Mouse (Mus musculus) hindbrain, embryonic 16.5 days (tissue): Measurements from ENCODE around the gene Pxmp4. TPM values are rescaled to one million over a fixed set of nuclear protein-coding genes. Genes with fewer than 3 reads are reported as not detected.

Experiments used
- ATAC-seq: fragments of 200-750 bp; cut with Nextera tagmentation; 2 replicates; pipeline ENCODE4 v1.8.0; 2017; ENCODE audit warnings: moderate TSS enrichment, moderate library complexity
- H3K27ac ChIP-seq: fragments of 300-500 bp; sonication (generic); 2 replicates; pipeline ENCODE4 v1.5.1; 2014; ENCODE audit warnings: low read depth, mild to moderate bottlenecking, control low read depth, low read length, moderate library complexity
- H3K27me3 ChIP-seq: fragments of 300-500 bp; sonication (generic); replicated peaks from 2 replicates; pipeline ENCODE4 v1.6.1; 2014; ENCODE audit warnings: low read length; ENCODE audit not compliant: control insufficient read depth, insufficient read depth
- H3K36me3 ChIP-seq: fragments of 300-500 bp; sonication (generic); 2 replicates; pipeline ENCODE4 v1.6.1; 2014; ENCODE audit warnings: mild to moderate bottlenecking, low read length, moderate library complexity, mixed read lengths; ENCODE audit not compliant: control insufficient read depth, insufficient read depth
- H3K4me1 ChIP-seq: fragments of 300-500 bp; sonication (generic); 2 replicates; pipeline ENCODE4 v1.6.1; 2014; ENCODE audit warnings: low read depth, low read length; ENCODE audit not compliant: control insufficient read depth, insufficient read depth
- H3K4me2 ChIP-seq: fragments of 300-500 bp; sonication (generic); 2 replicates; pipeline ENCODE4 v1.6.1; 2014; ENCODE audit warnings: mild to moderate bottlenecking, low read length, control low read depth, moderate library complexity
- H3K4me3 ChIP-seq: fragments of 300-500 bp; sonication (generic); 2 replicates; pipeline ENCODE4 v1.5.1; 2014; ENCODE audit warnings: mild to moderate bottlenecking, low read length, control low read depth, moderate library complexity
- H3K9ac ChIP-seq: fragments of 300-500 bp; sonication (generic); 2 replicates; pipeline ENCODE4 v1.6.1; 2014; ENCODE audit warnings: low read depth, mild to moderate bottlenecking, control low read depth, low read length, moderate library complexity
- H3K9me3 ChIP-seq: fragments of 300-500 bp; sonication (generic); 2 replicates; pipeline ENCODE4 v1.6.1; 2014; ENCODE audit warnings: mild to moderate bottlenecking, low read length, moderate library complexity; ENCODE audit not compliant: control insufficient read depth
- WGBS: fragments of 180-500 bp; shearing (Covaris S2); extraction: QIAGEN DNeasy Blood & Tissue Kit; methylation state at CpG from one replicate; pipeline ENCODE4 v1.1.7; 2014; 5-methylcytosine and 5-hydroxymethylcytosine counted together
- polyA plus RNA-seq: library from polyadenylated mRNA; unstranded; fragments of >200 nt; fragmentation: Nextera tagmentation; extraction: Ambion mirVana; gene quantifications from 2 replicates; pipeline ENCODE4 v1.2.1, GENCODE M21; 2015

Pxmp4 gene
- polyA plus RNA-seq, 1 experiment from 2014 or later = 20.6 TPM

DNA sequence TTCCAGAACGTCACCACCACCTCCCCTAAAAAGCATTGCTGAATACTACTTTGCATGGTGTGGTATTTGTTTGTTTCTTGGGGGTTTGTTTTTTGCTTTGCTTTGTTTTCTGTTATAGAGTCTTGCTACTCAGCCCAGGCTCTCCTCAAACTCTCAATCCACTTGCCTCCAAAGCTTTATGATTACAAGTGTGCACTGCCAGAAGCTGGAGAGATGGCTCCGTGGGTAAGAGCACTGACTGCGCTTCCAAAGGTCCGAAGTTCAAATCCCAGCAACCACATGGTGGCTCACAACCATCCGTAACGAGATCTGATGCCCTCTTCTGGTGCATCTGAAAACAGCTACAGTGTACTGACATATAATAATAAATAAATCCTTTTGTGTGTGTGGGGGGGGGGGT lies 2.9 kb downstream of the Pxmp4 start:
- Histone ChIP-seq H3K36me3 (no peaks in the 10 kb centered on the region), H3K9ac (no peak overlapping the region), H3K27ac (no peak overlapping the region), H3K4me1 (peaks cover 6% of the 10 kb centered on the region), H3K4me3 (no peak overlapping the region), H3K9me3 (no peaks in the 10 kb centered on the region), H3K4me2 (no peak overlapping the region), H3K27me3 (no peaks in the 10 kb centered on the region)
- 68% methylated on average over 6 of the region's 6 CpGs for WGBS
- ATAC-seq = no peak

DNA sequence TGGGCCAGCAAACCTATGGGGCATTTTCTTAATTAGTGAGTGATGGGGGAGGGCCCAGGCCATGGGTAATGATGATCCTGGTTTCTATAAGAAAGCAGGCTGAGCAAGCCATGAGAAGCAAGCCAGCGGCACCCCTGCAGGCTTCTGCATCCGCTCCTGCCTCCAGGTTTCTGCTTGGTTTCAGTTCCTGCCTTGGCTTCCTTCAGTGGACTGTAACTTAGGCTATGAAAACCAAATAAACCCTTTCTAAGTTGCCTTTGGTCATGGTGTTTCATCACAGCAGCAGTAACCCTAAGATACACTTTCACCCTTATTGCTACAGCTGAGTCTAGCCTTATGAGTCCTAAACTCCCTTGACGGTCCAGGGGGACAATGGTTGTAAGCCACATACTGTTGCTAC lies 6.1 kb downstream of the Pxmp4 start:
- ATAC-seq = no peak
- Histone ChIP-seq H3K27ac (no peak overlapping the region), H3K9me3 (no peaks in the 10 kb centered on the region), H3K9ac (no peak overlapping the region), H3K4me1 (no peaks in the 10 kb centered on the region), H3K27me3 (no peaks in the 10 kb centered on the region), H3K4me3 (no peak overlapping the region), H3K4me2 (no peak overlapping the region), H3K36me3 (no peaks in the 10 kb centered on the region)
- 91% methylated on average over 3 of the region's 3 CpGs for WGBS

DNA sequence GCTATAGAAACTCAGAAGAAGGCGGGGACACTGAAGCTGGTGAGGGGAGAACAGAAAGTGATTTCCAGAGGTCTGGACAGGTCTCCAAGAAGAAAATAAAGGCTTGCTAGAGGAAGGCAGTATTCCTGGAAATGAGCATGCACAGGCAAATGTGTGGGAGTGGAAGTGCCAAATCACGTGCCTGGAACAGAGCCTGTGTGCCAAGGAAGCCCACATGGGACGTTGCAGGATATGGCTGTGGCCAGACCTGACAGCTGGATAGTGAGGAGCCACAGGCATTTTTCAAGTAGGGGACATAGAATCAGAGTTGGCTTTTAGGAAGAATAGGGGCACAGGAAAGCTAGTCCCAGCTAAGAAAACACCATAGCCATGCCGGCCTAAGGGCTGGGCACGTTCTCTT lies 7.7 kb downstream of the Pxmp4 start:
- H3K4me3 ChIP-seq = no peak overlapping the region
- no peak overlapping the region for H3K27ac ChIP-seq
- no peaks in the 10 kb centered on the region for H3K4me1 ChIP-seq
- WGBS = 61% methylated on average over 5 of the region's 5 CpGs
- H3K9ac ChIP-seq = no peak overlapping the region
- ATAC-seq = no peak
- H3K36me3 ChIP-seq = no peaks in the 10 kb centered on the region
- H3K27me3 ChIP-seq = no peaks in the 10 kb centered on the region
- no peaks in the 10 kb centered on the region for H3K9me3 ChIP-seq
- no peak overlapping the region for H3K4me2 ChIP-seq

DNA sequence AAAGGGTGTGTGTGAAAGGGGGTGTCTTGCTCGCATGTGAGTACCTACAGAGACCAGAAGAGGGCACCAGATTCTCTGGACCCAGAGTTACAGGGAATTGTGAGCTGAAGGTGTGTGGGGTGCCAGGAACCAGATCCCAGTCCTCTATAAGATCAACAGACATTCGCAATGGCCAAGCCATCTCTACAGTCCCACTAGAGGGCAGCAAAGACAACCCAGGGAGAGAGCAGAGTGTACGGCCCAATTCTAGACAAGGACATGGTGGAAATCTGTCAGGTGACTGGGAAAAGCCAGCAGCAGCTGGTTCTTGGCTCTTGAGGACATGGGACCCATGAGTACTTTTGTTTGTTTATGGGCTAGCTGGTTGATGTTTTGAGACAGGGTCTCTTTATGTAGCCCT lies 10.5 kb downstream of the Pxmp4 start:
- WGBS = 77% methylated on average over 3 of the region's 3 CpGs
- Histone ChIP-seq H3K4me3 (no peak overlapping the region), H3K27ac (no peak overlapping the region), H3K9ac (no peak overlapping the region), H3K27me3 (no peaks in the 10 kb centered on the region), H3K4me1 (no peaks in the 10 kb centered on the region), H3K9me3 (no peaks in the 10 kb centered on the region), H3K36me3 (no peaks in the 10 kb centered on the region), H3K4me2 (no peak overlapping the region)
- no peak for ATAC-seq

DNA sequence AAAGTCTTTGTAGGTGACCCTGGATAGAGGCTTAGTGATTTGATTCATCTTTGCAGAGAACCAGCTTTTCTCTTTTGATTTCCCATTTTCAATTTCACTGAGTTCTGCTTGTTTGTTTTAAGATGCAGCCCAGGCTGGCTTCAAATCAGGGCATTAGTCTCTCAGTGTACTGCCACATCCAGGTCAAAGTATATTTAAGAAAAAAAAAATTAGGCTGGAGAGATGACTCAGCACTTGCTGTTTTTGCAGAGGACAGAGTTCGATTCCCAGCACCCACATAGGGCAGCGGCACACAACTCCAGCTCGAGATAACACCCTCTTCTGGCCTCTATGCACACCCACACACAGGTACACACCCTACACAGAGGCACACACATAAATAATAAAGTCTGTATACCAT lies 12.3 kb downstream of the Pxmp4 start:
- no peak overlapping the region for H3K9ac ChIP-seq
- no peaks in the 10 kb centered on the region for H3K36me3 ChIP-seq
- no peaks in the 10 kb centered on the region for H3K27me3 ChIP-seq
- H3K4me1 ChIP-seq = no peaks in the 10 kb centered on the region
- ATAC-seq = no peak
- 91% methylated on average over 3 of the region's 3 CpGs for WGBS
- H3K27ac ChIP-seq = no peak overlapping the region
- H3K9me3 ChIP-seq = no peaks in the 10 kb centered on the region
- H3K4me3 ChIP-seq = no peak overlapping the region
- no peak overlapping the region for H3K4me2 ChIP-seq

DNA sequence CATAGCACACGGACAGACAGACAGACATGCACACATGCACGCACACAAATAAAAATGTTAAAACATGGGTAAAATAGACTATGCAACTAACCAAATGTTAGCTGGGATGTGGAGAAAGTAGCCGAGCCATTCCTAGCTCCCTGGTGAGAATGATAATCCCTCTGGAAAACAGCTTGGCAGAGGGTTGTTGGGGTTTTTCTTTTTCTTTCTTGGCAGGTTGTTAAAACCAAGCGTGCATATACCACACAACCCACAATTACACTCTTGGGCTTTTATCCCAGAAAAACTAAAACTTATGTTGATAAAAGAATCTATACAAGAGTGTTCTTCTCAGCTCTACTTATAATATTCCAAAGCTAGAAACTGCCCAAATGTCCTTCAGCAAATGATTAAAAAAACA lies 14.5 kb downstream of the Pxmp4 start:
- Histone ChIP-seq H3K27ac (no peak overlapping the region), H3K4me1 (peaks cover 14% of the 10 kb centered on the region), H3K9me3 (no peaks in the 10 kb centered on the region), H3K27me3 (no peaks in the 10 kb centered on the region), H3K36me3 (no peaks in the 10 kb centered on the region), H3K4me3 (no peak overlapping the region), H3K4me2 (no peak overlapping the region), H3K9ac (no peak overlapping the region)
- ATAC-seq = no peak
- 73% methylated on average over 4 of the region's 4 CpGs for WGBS

DNA sequence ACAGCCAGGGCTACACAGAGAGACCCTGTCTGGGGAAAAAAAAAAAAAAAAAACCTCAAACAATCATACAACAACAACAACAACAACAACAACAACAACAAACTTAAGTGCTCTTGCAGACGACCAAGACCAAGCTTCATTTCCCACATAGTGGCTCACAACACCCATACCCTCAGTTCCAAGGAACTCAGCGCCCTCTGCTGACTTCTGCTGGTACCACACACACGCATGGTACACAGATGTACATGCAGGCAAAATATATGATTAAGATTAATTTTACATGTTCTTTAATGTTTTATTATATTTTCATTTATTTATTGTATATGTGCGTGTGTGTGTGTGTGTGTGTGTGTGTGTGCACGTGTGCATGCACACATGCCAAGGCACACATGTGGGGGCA lies 17.1 kb downstream of the Pxmp4 start:
- 74% methylated on average over 5 of the region's 5 CpGs for WGBS
- Histone ChIP-seq H3K9me3 (no peaks in the 10 kb centered on the region), H3K4me3 (no peak overlapping the region), H3K36me3 (no peaks in the 10 kb centered on the region), H3K27me3 (no peaks in the 10 kb centered on the region), H3K27ac (no peak overlapping the region), H3K4me1 (peaks cover 17% of the 10 kb centered on the region), H3K4me2 (no peak overlapping the region), H3K9ac (no peak overlapping the region)
- ATAC-seq = no peak

DNA sequence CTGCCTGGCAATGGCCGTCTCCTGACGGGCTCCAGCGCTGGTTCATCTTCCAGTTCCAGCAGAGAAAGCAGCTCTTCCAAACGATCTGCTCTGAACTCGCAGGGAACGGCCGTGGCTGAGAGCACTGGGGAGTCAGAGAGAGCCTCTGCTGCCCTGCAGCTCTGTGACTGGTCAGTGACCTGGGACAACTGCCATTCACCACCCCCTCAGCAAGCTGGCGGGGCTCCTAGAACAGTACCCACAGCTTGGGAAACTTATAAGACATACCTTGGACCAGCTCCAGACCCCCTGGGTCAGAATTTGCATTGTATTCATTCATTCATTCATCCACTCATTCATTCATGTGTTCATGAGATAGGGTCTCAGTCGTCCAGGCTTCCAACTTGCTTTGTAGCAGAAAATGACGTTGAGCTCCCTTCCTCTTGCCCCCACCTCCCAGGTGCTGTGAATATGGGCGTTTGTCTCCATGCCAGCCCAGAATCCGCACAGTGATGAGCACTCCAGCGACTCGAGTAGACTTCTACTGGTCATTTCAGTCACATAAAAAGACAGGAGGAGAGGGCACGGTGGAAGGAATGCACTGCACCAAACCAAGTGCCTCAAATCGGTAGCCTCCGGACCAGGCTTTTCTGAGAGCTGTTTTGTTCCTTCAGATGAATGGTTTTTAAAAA lies 18.4 kb downstream of the Pxmp4 start:
- Histone ChIP-seq H3K27me3 (no peaks in the 10 kb centered on the region), H3K36me3 (no peaks in the 10 kb centered on the region), H3K9me3 (no peaks in the 10 kb centered on the region), H3K4me3 (no peak overlapping the region), H3K9ac (no peak overlapping the region), H3K27ac (peak overlapping the region; percentile 52; the same call in 1 of the 2 replicates), H3K4me1 (peaks cover 17% of the 10 kb centered on the region), H3K4me2 (peak overlapping the region; percentile 6; the same call in 1 of the 2 replicates)
- WGBS = 40% methylated on average over 17 of the region's 17 CpGs
- peak; percentile 44; the same call in 1 of the 2 replicates for ATAC-seq

DNA sequence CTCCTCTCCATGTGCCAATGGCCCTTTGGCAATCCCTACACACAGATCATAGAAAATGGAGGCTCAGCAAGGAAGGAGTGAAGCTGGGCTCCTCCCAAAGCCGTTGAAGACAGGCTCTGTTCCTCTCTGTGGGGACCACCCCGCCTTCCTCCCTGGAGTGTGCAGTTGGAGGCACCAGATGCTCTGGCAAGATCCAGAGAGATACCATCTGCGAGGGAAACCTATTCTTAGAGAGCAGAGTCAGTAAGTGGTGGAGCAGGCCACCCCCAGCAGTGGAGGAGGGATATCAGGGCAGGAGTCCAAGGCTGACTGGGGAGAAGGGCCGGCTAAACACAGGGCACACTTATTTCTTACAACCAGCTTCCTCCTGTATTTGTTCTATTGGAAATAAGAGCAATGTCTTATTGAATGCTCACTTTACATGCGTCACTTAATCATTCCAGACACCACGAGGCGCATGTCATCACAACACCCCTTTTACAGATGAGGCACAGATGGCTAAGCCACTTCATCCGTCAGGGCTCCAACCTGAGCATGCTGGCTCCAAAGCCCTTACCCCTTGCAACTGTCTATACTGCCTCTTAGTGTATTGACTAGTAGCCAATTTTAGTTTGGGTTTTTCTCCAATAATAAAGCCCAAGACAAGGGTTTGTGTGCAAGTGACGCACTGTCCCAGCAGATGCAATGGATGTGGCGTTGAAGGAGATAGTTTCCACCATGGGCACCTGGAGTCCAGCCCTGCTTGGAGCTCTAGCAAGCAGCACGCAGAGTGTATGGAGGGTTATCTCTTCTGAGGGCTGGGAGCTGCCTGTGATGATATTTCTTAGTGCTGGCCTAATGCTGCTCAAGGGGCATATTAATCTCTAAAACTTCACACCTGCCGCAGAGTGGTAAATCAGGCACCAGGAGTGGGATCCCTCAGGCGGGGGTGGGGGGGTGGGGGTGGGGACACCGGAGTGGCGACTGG lies 19.3 kb downstream of the Pxmp4 start:
- H3K27ac ChIP-seq = peak overlapping the region; percentile 52

More for the DNA sequence above, 19.3 kb downstream of the Pxmp4 start:
- Histone ChIP-seq H3K4me3 (no peak overlapping the region), H3K4me2 (peak overlapping the region; percentile 6; the same call in 1 of the 2 replicates), H3K27me3 (no peaks in the 10 kb centered on the region), H3K9ac (no peak overlapping the region), H3K4me1 (peaks cover 17% of the 10 kb centered on the region), H3K36me3 (no peaks in the 10 kb centered on the region), H3K9me3 (no peaks in the 10 kb centered on the region)
- peak; percentile 90 for ATAC-seq
- 39% methylated on average over 15 of the region's 15 CpGs for WGBS
